Mouse (Mus musculus) heart, postnatal 0 days (tissue): ENCODE results near the gene Krt81. TPM values are rescaled to one million over a fixed set of nuclear protein-coding genes. Genes with fewer than 3 reads are reported as not detected.

Source experiments
- ATAC-seq: fragments of 200-750 bp; cut with Nextera tagmentation; 2 replicates; pipeline ENCODE4 v1.8.0; 2017; ENCODE audit warnings: low read depth, moderate number of reproducible peaks, moderate library complexity; ENCODE audit not compliant: insufficient read depth
- DNase-seq: peaks from one replicate; pipeline ENCODE4 v3.0.0-alpha.2; 2016; ENCODE audit warnings: low spot score
- H3K27ac ChIP-seq: fragments of 300-500 bp; sonication (generic); 2 replicates; pipeline ENCODE4 v1.5.1; 2014; ENCODE audit warnings: low read depth, mild to moderate bottlenecking
- H3K27me3 ChIP-seq: fragments of 300-500 bp; sonication (generic); 2 replicates; pipeline ENCODE4 v1.6.1; 2014; ENCODE audit warnings: low read length, mixed read lengths; ENCODE audit not compliant: control insufficient read depth, insufficient read depth
- H3K36me3 ChIP-seq: fragments of 300-500 bp; sonication (generic); replicated peaks from 2 replicates; pipeline ENCODE4 v1.6.1; 2014; ENCODE audit warnings: low read length, mixed read lengths; ENCODE audit not compliant: control insufficient read depth, insufficient read depth
- H3K4me1 ChIP-seq: fragments of 300-500 bp; sonication (generic); 2 replicates; pipeline ENCODE4 v1.6.1; 2014; ENCODE audit warnings: antibody characterized with exemption; ENCODE audit not compliant: control insufficient read depth, insufficient read depth
- H3K4me2 ChIP-seq: fragments of 300-500 bp; sonication (generic); 2 replicates; pipeline ENCODE4 v1.6.1; 2014; ENCODE audit warnings: low read depth, mild to moderate bottlenecking, low read length, moderate library complexity
- H3K4me3 ChIP-seq: fragments of 300-500 bp; sonication (generic); 2 replicates; pipeline ENCODE4 v1.5.1; 2014; ENCODE audit warnings: low read depth, low read length
- H3K9ac ChIP-seq: fragments of 300-500 bp; sonication (generic); replicated peaks from 2 replicates; pipeline ENCODE4 v1.6.1; 2014; ENCODE audit warnings: low read depth, low read length, mixed read lengths
- H3K9me3 ChIP-seq: fragments of 300-500 bp; sonication (generic); replicated peaks from 2 replicates; pipeline ENCODE4 v1.6.1; 2016; ENCODE audit warnings: low read length; ENCODE audit not compliant: control insufficient read depth
- CTCF ChIP-seq: IDR thresholded peaks from 2 replicates; pipeline ENCODE4 v1.5.1; 2016; ENCODE audit warnings: antibody characterized with exemption, control low read depth, low read depth
- EP300 ChIP-seq: IDR thresholded peaks from 2 replicates; pipeline ENCODE4 v1.6.1; 2016; ENCODE audit warnings: antibody characterized with exemption, low read depth
- WGBS: fragments of 180-500 bp; shearing (Covaris S2); extraction: QIAGEN DNeasy Blood & Tissue Kit; methylation state at CpG from one replicate; pipeline ENCODE4 v1.1.7; 2014; 5-methylcytosine and 5-hydroxymethylcytosine counted together
- polyA plus RNA-seq: library from polyadenylated mRNA; unstranded; fragments of >200 nt; fragmentation: Nextera tagmentation; extraction: Ambion mirVana; gene quantifications from 2 replicates; pipeline ENCODE4 v1.2.1, GENCODE M21; 2015
- total RNA-seq: library from RNA; depleted of rRNA; stranded (reverse); fragments of >200 nt; gene quantifications from 2 replicates; pipeline ENCODE4 v1.2.3, GENCODE M21; 2014; ENCODE audit warnings: low replicate concordance

Krt81 gene
- total and polyA plus RNA-seq, 2 experiments from 2014 or later, result not detected

DNA sequence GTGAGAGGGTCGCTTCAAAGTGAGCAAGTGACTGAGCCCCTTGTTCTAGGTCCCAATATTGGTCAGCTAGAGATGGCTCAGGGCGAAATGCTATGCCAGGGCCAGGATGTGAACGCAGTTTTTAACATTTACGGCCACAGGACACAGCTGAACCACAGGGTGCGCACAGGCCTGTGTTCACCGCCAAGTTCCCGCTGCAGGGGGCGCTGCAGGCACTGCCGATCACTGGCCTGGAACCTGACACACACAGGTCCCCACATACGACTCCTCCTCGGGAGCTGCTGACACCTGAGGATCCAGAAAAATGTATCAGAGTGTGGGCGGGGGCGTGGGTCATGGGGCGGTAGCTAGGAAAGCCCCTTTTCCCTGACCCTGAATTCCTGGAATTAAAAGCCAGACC lies 4.3 kb downstream of the Krt81 start:
- no peak for DNase-seq
- 78% methylated on average over 14 of the region's 14 CpGs for whole genome bisulfite sequencing
- Histone ChIP-seq H3K9me3 (peaks cover 5% of the 10 kb centered on the region; the same call in 1 of the 2 replicates), H3K4me1 (no peaks in the 10 kb centered on the region), H3K9ac (no peak overlapping the region), H3K27ac (no peak overlapping the region), H3K36me3 (no peaks in the 10 kb centered on the region), H3K4me3 (no peak overlapping the region), H3K4me2 (no peak overlapping the region), H3K27me3 (no peaks in the 10 kb centered on the region)
- TF ChIP-seq CTCF, result no peak
- no peak for TF ChIP-seq EP300
- no peak for ATAC-seq

DNA sequence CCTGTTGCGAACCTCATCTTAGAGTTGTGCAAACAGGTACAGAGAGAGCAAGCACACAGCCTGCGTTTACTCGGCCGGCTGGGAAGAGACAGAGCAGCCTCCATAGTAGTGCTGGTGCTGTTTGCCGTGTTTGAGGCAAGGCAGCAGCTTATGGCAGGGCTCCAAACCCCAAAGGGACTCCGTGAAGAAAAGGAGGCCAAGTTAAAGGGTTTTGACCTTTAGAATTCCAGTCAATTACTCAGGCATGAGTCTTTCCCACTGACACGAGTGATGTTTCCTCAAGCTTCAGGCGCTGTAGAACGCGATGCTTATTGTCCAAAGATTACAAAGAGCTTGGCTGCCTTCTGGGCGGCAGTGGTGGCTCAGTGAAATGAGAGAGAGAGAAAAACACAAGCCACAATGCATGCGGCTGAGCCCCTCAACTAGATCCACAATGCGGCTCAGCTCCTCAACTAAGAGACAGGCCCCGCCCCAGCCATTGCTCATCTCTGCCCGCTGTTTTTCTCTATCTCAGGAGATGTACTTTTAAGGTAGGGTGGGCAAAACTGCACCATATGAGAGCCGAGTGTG lies 5.1 kb downstream of the Krt81 start:
- WGBS, result 60% methylated on average over 16 of the region's 16 CpGs
- H3K27me3 ChIP-seq, result no peaks in the 10 kb centered on the region
- H3K9ac ChIP-seq, result no peak overlapping the region

DNA sequence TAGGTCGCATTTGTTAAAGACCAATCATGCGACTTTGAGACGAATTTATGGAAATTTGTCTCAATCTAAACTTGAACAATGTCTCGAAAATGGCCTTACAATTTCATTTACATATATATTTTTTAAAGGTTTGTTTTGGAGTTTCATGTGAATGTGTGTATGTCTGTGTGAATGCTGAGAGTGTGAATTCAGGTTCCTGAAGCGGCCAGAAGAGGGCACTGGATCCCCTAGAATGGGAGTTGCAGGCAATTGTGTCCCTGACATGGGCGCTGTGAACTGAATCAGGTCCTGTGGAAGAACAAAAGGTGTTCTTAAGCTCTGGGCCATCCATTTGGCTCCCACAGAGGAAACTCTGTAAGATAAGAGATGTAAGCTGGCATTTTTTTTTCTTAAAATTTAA lies 7.7 kb downstream of the Krt81 start:
- no peak for TF ChIP-seq CTCF
- Histone ChIP-seq H3K4me2 (no peak overlapping the region), H3K4me1 (no peaks in the 10 kb centered on the region), H3K27me3 (no peaks in the 10 kb centered on the region), H3K36me3 (no peaks in the 10 kb centered on the region), H3K9ac (no peak overlapping the region), H3K4me3 (no peak overlapping the region), H3K27ac (no peak overlapping the region), H3K9me3 (peaks cover 5% of the 10 kb centered on the region; the same call in 1 of the 2 replicates)
- DNase-seq, result no peak
- ATAC-seq, result no peak
- 83% methylated on average over 6 of the region's 6 CpGs for WGBS

More for the DNA sequence above, 5.1 kb downstream of the Krt81 start:
- DNase-seq (no peak), ATAC-seq (no peak)
- Histone ChIP-seq H3K36me3 (no peaks in the 10 kb centered on the region), H3K27ac (no peak overlapping the region), H3K4me2 (no peak overlapping the region), H3K4me3 (no peak overlapping the region), H3K9me3 (peaks cover 5% of the 10 kb centered on the region; the same call in 1 of the 2 replicates), H3K4me1 (no peaks in the 10 kb centered on the region)
- no peak for TF ChIP-seq EP300
- TF ChIP-seq CTCF, result no peak

DNA sequence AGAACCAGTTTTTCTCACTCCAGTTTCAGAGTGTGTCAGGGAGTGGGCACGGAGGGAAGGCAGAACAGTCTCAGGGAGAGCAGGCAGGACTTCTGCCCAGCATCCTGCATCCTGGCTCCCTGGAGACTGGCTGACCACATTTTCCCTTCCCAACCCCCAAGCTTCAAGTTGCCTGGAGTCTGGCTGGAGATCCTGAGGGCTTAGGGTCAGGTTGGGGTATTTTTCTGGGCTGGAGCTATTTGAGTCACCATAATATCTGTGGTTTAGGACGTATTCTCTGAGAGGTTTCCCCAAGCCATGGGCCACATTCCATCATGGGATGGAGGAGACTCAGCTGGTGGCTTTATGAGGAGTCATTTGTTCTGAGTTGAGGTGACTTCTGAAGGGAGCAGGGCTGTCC lies 8.3 kb downstream of the Krt81 start:
- TF ChIP-seq EP300 (no peak), CTCF (no peak)
- no peak overlapping the region for H3K4me2 ChIP-seq
- H3K9me3 ChIP-seq, result peaks cover 5% of the 10 kb centered on the region; the same call in 1 of the 2 replicates
- no peaks in the 10 kb centered on the region for H3K36me3 ChIP-seq
- H3K4me3 ChIP-seq, result no peak overlapping the region
- ATAC-seq (no peak), DNase-seq (no peak)
- no peak overlapping the region for H3K27ac ChIP-seq
- 71% methylated on average over 2 of the region's 2 CpGs for WGBS
- H3K9ac ChIP-seq, result no peak overlapping the region
- H3K27me3 ChIP-seq, result no peaks in the 10 kb centered on the region
- no peaks in the 10 kb centered on the region for H3K4me1 ChIP-seq

DNA sequence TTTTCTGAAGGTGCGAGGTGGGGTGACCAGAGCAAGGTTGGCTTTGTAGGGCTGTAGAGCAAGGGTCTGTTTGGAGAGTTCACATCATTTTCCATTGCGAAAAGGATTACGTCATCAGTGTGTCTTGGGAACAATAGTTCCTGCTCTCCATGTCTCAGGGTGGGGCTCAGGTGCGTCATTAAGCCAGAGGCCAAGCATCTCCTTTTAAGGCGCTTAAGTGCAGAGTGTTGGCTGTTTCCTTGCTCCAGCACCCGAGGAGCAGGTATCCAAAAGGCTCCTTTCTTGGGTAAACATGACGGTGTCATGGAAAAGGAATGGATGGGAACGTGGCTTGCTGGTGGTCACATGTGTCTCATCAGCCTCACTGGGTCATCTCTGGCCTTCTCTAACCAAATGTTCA lies 8.8 kb downstream of the Krt81 start:
- no peak overlapping the region for H3K27ac ChIP-seq
- WGBS, result 77% methylated on average over 8 of the region's 8 CpGs
- TF ChIP-seq EP300 (no peak), CTCF (no peak)
- no peaks in the 10 kb centered on the region for H3K4me1 ChIP-seq
- DNase-seq (no peak), ATAC-seq (no peak)
- no peaks in the 10 kb centered on the region for H3K36me3 ChIP-seq
- peaks cover 5% of the 10 kb centered on the region; the same call in 1 of the 2 replicates for H3K9me3 ChIP-seq
- no peak overlapping the region for H3K9ac ChIP-seq
- no peak overlapping the region for H3K4me3 ChIP-seq
- H3K27me3 ChIP-seq, result no peaks in the 10 kb centered on the region
- H3K4me2 ChIP-seq, result no peak overlapping the region
